8 mouse cellular contexts compared by ENCODE assay signal in genomic region chr4:46485696-46486417, GRCm38 (mm10). TPM values are rescaled to one million over a fixed set of nuclear protein-coding genes. Genes with fewer than 3 reads are reported as not detected.
A peak's percentile ranks its signal among the peaks of the same experiment; 100 is the strongest.
DNase-seq lines count a peak whose midpoint lies in the region; ATAC-seq and TF ChIP-seq lines count a peak whose summit lies in the region.

No protein-coding gene starts in this region.

- intact Hi-C loops in left cerebral cortex, postnatal 14 days (cut with DNase I) = no loop called here

- H3K27me3 ChIP-seq in heart, embryonic 15.5 days = no peaks in the 10 kb centered on the region
- no peaks in the 10 kb centered on the region for H3K27me3 ChIP-seq in thymus, adult 2 months (ENCODE audit: control insufficient read depth, insufficient read depth, low read length)

- DNase-seq in frontal cortex, postnatal 14 days (ENCODE audit: low spot score in 2 of 2) = peak; percentile 32 to 54
- DNase-seq in c-Kit-positive CD71-positive TER-119-positive erythroid progenitor cells, embryonic 14.5 days (ENCODE audit: low spot score) = peak; percentile 59
- DNase-seq in left cerebral cortex, postnatal 14 days (ENCODE audit: low spot score in 2 of 2) = peak; percentile 54 to 58
- peak; percentile 92 for DNase-seq in thymus, adult 2 months
- no peak for DNase-seq in cerebellum, adult 11 months

- TF ChIP-seq POLR2A in thymus, adult 2 months (IDR thresholded peaks at IDR 0.05; ENCODE audit: control insufficient read depth, extremely low read depth, insufficient read depth, low read length, poor library complexity) = peak; percentile 64

- no peaks in the 10 kb centered on the region for H3K9me3 ChIP-seq in heart, embryonic 15.5 days (replicated peaks)

- H3K4me3 ChIP-seq in heart, embryonic 15.5 days = no peak overlapping the region
- peak overlapping the region; percentile 25 for H3K4me3 ChIP-seq in thymus, adult 2 months (ENCODE audit: control insufficient read depth, insufficient read depth, low read length)

- 25% methylated on average over 14 of the region's 14 CpGs for WGBS in heart, embryonic 15.5 days
- 8% methylated on average over 14 of the region's 14 CpGs for WGBS in thymus, adult 2 months

- ATAC-seq in frontal cortex, adult (ENCODE audit: low TSS enrichment) = no peak
- ATAC-seq in heart, embryonic 15.5 days (replicated peaks; ENCODE audit: insufficient number of reproducible peaks, insufficient read depth, low FRiP score, low read depth) = 0 out of 2 replicates have a peak, but pooled peaks have one; percentile 15
- peak; percentile 76 for ATAC-seq in megakaryocyte progenitor cell, adult 5-6 weeks (replicated peaks; ENCODE audit: poor library complexity)

- TF ChIP-seq CTCF in thymus, adult 2 months (IDR thresholded peaks at IDR 0.05; ENCODE audit: borderline replicate concordance, control insufficient read depth, extremely low read depth, insufficient read depth, low read length, poor library complexity) = no peak

- H3K4me2 ChIP-seq in heart, embryonic 15.5 days = peak overlapping the region; percentile 26

- H3K36me3 ChIP-seq in heart, embryonic 15.5 days = no peaks in the 10 kb centered on the region
- no peaks in the 10 kb centered on the region for H3K36me3 ChIP-seq in thymus, adult 2 months (ENCODE audit: control insufficient read depth, insufficient read depth, low read length)

- H3K9ac ChIP-seq in heart, embryonic 15.5 days = no peak overlapping the region

- H3K4me1 ChIP-seq in heart, embryonic 15.5 days (replicated peaks) = peaks cover 16% of the 10 kb centered on the region
- peaks cover 22% of the 10 kb centered on the region for H3K4me1 ChIP-seq in thymus, adult 2 months (replicated peaks; ENCODE audit: control insufficient read depth, insufficient read depth, low read length)

- H3K27ac ChIP-seq in heart, embryonic 15.5 days = peak overlapping the region; percentile 72
- H3K27ac ChIP-seq in thymus, adult 2 months (ENCODE audit: control insufficient read depth, insufficient read depth, low read length) = peak overlapping the region; percentile 84

RNA-seq across cellular contexts. Expression of gene Nans, which starts 3.2 kb away (rescaled TPM):
- polyA plus RNA-seq in heart, embryonic 15.5 days (2015; fragmentation: Nextera tagmentation; extraction: Ambion mirVana) = 48.0 and 63.1 TPM in 2 replicates
- 10 to 100 TPM; 20.8 to 24.5 TPM for total RNA-seq in left cerebral cortex, postnatal 14 days (2021)
- total RNA-seq in megakaryocyte progenitor cell, adult 5-6 weeks (2015) = 71.5 and 73.9 TPM in 2 replicates
- 83.3 and 84.5 TPM in 2 replicates for total RNA-seq in megakaryocyte progenitor cell, adult 5-6 weeks (2017)
- 52.3 and 53.4 TPM in 2 replicates for polyA plus RNA-seq in thymus, adult 2 months (2012; rRNA removed)

RNA-seq across cellular contexts. Expression of gene Anp32b, which starts 35.2 kb away (rescaled TPM):
- polyA plus RNA-seq in heart, embryonic 15.5 days (2015; fragmentation: Nextera tagmentation; extraction: Ambion mirVana) = 140 and 162 TPM in 2 replicates
- 10 to 100 TPM; 43.7 to 43.9 TPM for total RNA-seq in left cerebral cortex, postnatal 14 days (2021)
- total RNA-seq in megakaryocyte progenitor cell, adult 5-6 weeks (2015) = 743 and 817 TPM in 2 replicates
- 148 and 191 TPM in 2 replicates for total RNA-seq in megakaryocyte progenitor cell, adult 5-6 weeks (2017)
- polyA plus RNA-seq in thymus, adult 2 months (2012; rRNA removed) = 52.6 and 126 TPM in 2 replicates

RNA-seq across cellular contexts. Expression of gene Trim14, which starts 50.1 kb away (rescaled TPM):
- 1.7 and 3.7 TPM in 2 replicates for polyA plus RNA-seq in heart, embryonic 15.5 days (2015; fragmentation: Nextera tagmentation; extraction: Ambion mirVana)
- 1 to 10 TPM in 1 of 2 experiments, under 1 TPM in 1; 0.47 to 1.5 TPM for total RNA-seq in left cerebral cortex, postnatal 14 days (2021)
- 11.5 and 11.7 TPM in 2 replicates for total RNA-seq in megakaryocyte progenitor cell, adult 5-6 weeks (2015)
- total RNA-seq in megakaryocyte progenitor cell, adult 5-6 weeks (2017) = 16.5 and 25.2 TPM in 2 replicates
- polyA plus RNA-seq in thymus, adult 2 months (2012; rRNA removed) = 27.3 and 38.2 TPM in 2 replicates

Comparison
In these comparisons a context has a peak if more than half of its experiments do, and no peak if none do; other contexts are left out.
1. RNA of gene Trim14, which starts 50.1 kb away (total RNA-seq): 11.5 to 25.2 TPM in megakaryocyte progenitor cell, adult 5-6 weeks; 0.47 to 1.5 TPM in left cerebral cortex, postnatal 14 days; every median in the first group is over 4 times any median in the second.